20 mouse cellular contexts compared by ENCODE assay signal in the genomic region with DNA sequence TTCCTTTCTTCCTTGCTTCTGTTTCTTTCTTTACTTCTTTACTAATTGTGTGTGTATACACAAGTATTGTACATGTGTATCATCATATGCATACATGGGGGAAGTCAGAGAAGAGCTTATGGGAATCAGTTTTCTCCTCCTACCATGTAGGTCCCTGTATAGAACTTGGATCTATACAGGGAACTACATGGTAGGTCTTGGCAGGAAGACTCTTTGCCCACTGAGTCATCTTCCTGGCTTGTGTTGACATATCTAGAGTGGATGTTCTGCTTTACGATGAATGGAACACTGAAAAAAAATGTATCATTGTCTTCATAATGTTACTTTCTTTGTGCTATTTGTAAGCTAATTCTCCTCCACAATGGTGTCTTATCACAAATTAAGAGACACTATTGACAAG.
DNase-seq lines count a peak whose midpoint lies in the region; ATAC-seq lines count a peak whose summit lies in the region.
"Had no signal": no experiment of that assay in that cellular context is flagged by ENCODE, and none has a peak within 500 bp of the region (broad histone marks: within the 10 kb centered on the region; RNA-seq: fewer than 3 reads in every experiment).

No protein-coding gene starts in this region.

- ATAC-seq in frontal cortex, adult (ENCODE audit: low TSS enrichment) = peak; percentile 73; the same call in 1 of the 2 replicates
- ATAC-seq: activated CD4-positive, CD25-positive, alpha-beta regulatory T cell, adult 4 months; CD4-positive, CD25-positive, alpha-beta regulatory T cell, adult 4 months; Patski had no signal

- DNase-seq in frontal cortex, postnatal 10 days (ENCODE audit: low spot score in 2 of 2) = no peak
- peak; percentile 16 for DNase-seq in right cerebral cortex, adult 18-20 months
- no peak for DNase-seq in right cerebral cortex, adult 2 months (ENCODE audit: low spot score in 2 of 2)
- peak; percentile 34 for DNase-seq in brain, adult 2 months (ENCODE audit: low read depth, low spot score)
- DNase-seq in thymus, postnatal 4 days = no peak
- DNase-seq: adrenal gland, adult 2 months; adrenal gland, adult 8-10 months; adrenal gland, postnatal 10 days; adrenal gland, postnatal 14 days; adrenal gland, postnatal 25 days; adrenal gland, postnatal 36 days; B cell, adult 2 months; cerebellum, adult 11 months; cerebellum, adult 11-12 months; cerebellum, adult 18-20 months; cerebellum, adult 2 months had no signal

Comparison
In these comparisons a context has a peak if more than half of its experiments do, and no peak if none do; other contexts are left out.
1. DNase-seq: peak in right cerebral cortex, adult 18-20 months (single experiment) and brain, adult 2 months (single experiment); none in frontal cortex, postnatal 10 days (0 of 2), right cerebral cortex, adult 2 months (0 of 2) and thymus, postnatal 4 days (single experiment).